Mouse (Mus musculus): ENCODE data around the gene Prps1l3. TPM values are rescaled to one million over a fixed set of nuclear protein-coding genes. Genes with fewer than 3 reads are reported as not detected.

The Prps1l3 gene
- polyA plus RNA-seq, 1 experiment from 2014 or later = 22.9 TPM

DNA sequence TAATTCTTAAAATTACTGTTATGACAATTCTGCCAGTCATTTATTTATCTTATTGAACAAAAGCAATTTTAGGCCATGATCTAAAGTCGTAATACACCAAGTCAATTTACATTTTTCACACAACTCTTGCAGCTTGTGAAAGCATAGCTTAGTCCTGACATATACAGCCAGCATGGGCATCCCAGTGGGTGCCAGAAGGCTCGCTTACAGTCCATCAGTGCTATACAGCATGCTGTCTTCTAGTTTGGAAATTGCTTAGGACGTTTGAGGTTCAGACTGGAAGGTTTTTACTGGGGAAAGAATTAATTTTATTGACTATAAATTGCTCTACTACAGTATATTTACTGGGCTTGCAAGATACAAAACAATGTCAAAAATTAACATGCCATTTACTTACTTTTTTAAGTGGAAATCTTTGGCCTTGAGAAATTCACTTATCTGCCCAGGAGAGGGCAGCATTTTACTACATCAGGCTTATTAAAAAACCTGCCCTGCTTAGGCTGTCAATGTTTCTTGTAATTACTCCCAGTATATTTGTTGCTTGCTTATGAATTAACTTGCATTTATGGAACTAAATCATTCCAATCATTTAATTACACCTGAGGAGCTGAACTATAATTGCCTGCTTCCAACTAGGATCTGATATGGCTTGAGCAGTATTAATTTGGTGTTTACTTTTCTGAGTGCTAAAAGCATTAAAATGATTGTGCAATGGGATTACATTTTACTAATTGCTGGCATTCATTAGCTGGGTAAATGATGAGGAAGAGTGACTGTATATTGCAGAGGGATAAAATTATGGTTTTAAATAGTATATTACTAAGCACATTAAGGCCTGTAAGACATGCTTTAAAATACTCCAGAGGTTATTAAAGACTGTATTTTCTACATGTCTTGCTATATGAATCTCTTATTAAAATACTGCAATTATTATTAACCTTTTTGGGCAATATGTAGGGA is 51.2 kb downstream of the Prps1l3 start:
- no peak overlapping the region for H3K4me2 ChIP-seq (replicated peaks; ENCODE audit: low read depth, low read length)
- no peaks in the 10 kb centered on the region for H3K36me3 ChIP-seq (ENCODE audit: insufficient read depth, low read length)
- H3K9ac ChIP-seq (replicated peaks; ENCODE audit: low read depth) = no peak overlapping the region
- no peak for ATAC-seq
- H3K4me1 ChIP-seq (ENCODE audit: insufficient read depth, low read depth, low read length) = no peaks in the 10 kb centered on the region
- WGBS = 50% methylated on average over 3 of the region's 3 CpGs
- no peaks in the 10 kb centered on the region for H3K9me3 ChIP-seq (ENCODE audit: low read length)
- no peak for TF ChIP-seq EP300 (IDR thresholded peaks at IDR 0.05)
- peak; percentile 72 for TF ChIP-seq CTCF (IDR thresholded peaks at IDR 0.05)
- no peaks in the 10 kb centered on the region for H3K27me3 ChIP-seq (replicated peaks; ENCODE audit: insufficient read depth, low read length)
- H3K27ac ChIP-seq (ENCODE audit: low read length) = no peak overlapping the region
- peak; percentile 79 for DNase-seq (ENCODE audit: low spot score)
- no peak overlapping the region for H3K4me3 ChIP-seq (ENCODE audit: low read depth, low read length)

DNA sequence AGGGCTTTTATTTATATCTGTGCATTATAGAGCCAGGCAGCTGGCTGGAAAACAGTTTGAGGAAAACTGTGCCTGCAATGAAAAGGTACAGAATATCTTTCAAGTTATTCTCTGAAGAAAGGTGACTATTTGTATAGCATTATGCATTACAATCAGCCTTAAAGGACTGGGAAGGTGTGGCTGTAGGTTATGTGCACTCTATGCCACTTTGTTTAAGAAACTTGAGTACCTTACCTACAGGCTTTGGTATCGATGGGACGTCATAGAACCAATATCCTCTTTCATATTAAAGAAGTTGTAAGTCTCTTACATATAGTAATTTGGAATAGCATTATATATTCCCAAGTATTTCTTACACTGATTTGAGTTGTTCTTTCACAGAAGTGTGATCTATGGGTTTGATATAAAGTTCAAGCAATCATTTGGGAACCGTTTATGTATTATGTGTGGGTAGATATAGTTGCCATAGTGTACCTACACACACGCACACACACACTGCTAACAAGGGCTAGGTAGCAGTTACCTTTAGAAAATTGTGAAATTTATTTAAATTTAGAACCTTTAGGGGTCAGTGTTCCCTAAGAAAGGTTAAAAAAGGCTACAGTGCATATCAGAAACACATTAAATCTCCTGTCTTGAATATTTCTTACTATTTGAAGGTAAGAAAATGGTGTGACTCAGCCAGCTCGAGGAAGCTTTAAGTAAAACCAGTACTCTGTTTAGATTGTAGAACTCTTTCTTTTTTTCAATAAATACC is 55.3 kb downstream of the Prps1l3 start:
- H3K4me2 ChIP-seq (replicated peaks; ENCODE audit: low read depth, low read length) = no peak overlapping the region
- DNase-seq (ENCODE audit: low spot score) = peak; percentile 73
- no peak overlapping the region for H3K27ac ChIP-seq (ENCODE audit: low read length)
- H3K36me3 ChIP-seq (ENCODE audit: insufficient read depth, low read length) = no peaks in the 10 kb centered on the region
- no peaks in the 10 kb centered on the region for H3K9me3 ChIP-seq (ENCODE audit: low read length)
- H3K4me1 ChIP-seq (ENCODE audit: insufficient read depth, low read depth, low read length) = no peaks in the 10 kb centered on the region
- WGBS = 64% methylated on average over 5 of the region's 5 CpGs
- no peak overlapping the region for H3K9ac ChIP-seq (replicated peaks; ENCODE audit: low read depth)
- TF ChIP-seq CTCF (IDR thresholded peaks at IDR 0.05) (peak; percentile 37; the same call in 1 of the 2 replicates), EP300 (IDR thresholded peaks at IDR 0.05) (no peak)
- peak; percentile 48; the same call in 1 of the 2 replicates for ATAC-seq
- H3K4me3 ChIP-seq (ENCODE audit: low read depth, low read length) = no peak overlapping the region
- no peaks in the 10 kb centered on the region for H3K27me3 ChIP-seq (replicated peaks; ENCODE audit: insufficient read depth, low read length)

Other genes starting within 250 kb of the Prps1l3 start
- 0.06 and 0.18 TPM in 2 replicates for gene Slc25a21, start 32.9 kb upstream of the Prps1l3 start, polyA plus RNA-seq (2015; fragmentation: Nextera tagmentation; extraction: Ambion mirVana)
- 5.7 and 6.4 TPM in 2 replicates for gene Mipol1, start within 50 bp of the Prps1l3 start, polyA plus RNA-seq (2015; fragmentation: Nextera tagmentation; extraction: Ambion mirVana)

All from lung, postnatal 0 days (tissue).